Mouse (Mus musculus): ENCODE measurements at regions not wholly inside any gene's neighbourhood (a gene's known extent, or its start where the extent isn't known, plus 50 kb on each side); places are given as distances from the start of the nearest gene placed in this dataset.

DNA sequence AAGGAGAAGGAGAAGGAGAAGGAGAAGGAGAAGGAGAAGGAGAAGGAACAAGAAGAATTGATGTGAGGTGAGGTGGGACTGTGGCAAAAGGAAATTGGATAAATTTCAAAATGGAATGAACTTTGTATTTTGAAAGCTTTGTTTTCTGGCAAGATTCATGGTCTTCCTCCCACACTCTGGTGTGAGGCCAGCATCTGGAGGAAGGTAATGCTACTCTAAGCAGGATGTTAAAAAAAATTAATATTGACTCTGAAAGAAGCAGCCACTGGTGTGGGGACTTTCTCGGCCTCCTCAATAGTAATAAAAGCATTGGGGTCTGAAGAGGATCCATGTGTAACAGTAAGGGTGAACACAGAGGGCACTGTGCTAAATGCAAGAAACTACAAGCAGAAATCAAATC lies 59.4 kb upstream of the Cyp1b1 start:
- Histone ChIP-seq H3K27ac (ENCODE audit: low read depth) (no peak overlapping the region), H3K4me3 (ENCODE audit: low read depth, low read length) (no peak overlapping the region), H3K9me3 (replicated peaks; ENCODE audit: control insufficient read depth, low read length) (no peaks in the 10 kb centered on the region), H3K4me1 (ENCODE audit: control insufficient read depth, insufficient read depth) (no peaks in the 10 kb centered on the region; the same call in 1 of the 2 replicates), H3K27me3 (ENCODE audit: control insufficient read depth, insufficient read depth, low read length) (no peaks in the 10 kb centered on the region), H3K36me3 (replicated peaks; ENCODE audit: control insufficient read depth, insufficient read depth, low read length) (no peaks in the 10 kb centered on the region), H3K9ac (replicated peaks; ENCODE audit: low read depth, low read length) (no peak overlapping the region), H3K4me2 (ENCODE audit: low read depth, low read length) (no peak overlapping the region)
- no peak for TF ChIP-seq EP300 (IDR thresholded peaks at IDR 0.05; ENCODE audit: low read depth)
- no peak for TF ChIP-seq CTCF (IDR thresholded peaks at IDR 0.05; ENCODE audit: low read depth)
- WGBS = 59% methylated on average over 1 of the region's 1 CpGs
- DNase-seq (ENCODE audit: low spot score) (no peak), ATAC-seq (ENCODE audit: insufficient read depth, low read depth) (no peak)

DNA sequence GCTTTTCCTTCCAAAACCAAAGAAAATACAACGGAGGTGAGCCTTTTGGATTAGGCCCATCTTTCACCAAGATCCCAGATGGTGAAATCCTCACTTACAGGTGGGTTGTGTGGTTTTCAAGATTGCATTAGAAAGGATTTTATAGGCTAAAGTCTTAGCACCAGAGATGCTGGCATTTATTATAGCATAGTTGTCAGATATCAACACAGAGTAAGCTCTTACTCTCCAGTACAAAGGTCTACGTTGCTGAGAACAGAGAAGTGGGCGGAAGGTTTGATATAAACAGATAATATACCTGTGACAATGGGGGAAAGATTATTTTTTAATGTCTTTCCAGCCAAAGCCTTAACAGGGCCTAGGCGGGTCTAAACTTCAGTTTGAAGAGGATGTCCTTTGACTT lies 57.4 kb upstream of the Cyp1b1 start:
- no peaks in the 10 kb centered on the region; the same call in 1 of the 2 replicates for H3K4me1 ChIP-seq (ENCODE audit: control insufficient read depth, insufficient read depth)
- no peak overlapping the region for H3K9ac ChIP-seq (replicated peaks; ENCODE audit: low read depth, low read length)
- H3K4me3 ChIP-seq (ENCODE audit: low read depth, low read length) = no peak overlapping the region
- 73% methylated on average over 4 of the region's 4 CpGs for WGBS
- no peak overlapping the region for H3K27ac ChIP-seq (ENCODE audit: low read depth)
- no peaks in the 10 kb centered on the region for H3K9me3 ChIP-seq (replicated peaks; ENCODE audit: control insufficient read depth, low read length)
- H3K27me3 ChIP-seq (ENCODE audit: control insufficient read depth, insufficient read depth, low read length) = no peaks in the 10 kb centered on the region
- ATAC-seq (ENCODE audit: insufficient read depth, low read depth) (no peak), DNase-seq (ENCODE audit: low spot score) (no peak)
- no peak for TF ChIP-seq CTCF (IDR thresholded peaks at IDR 0.05; ENCODE audit: low read depth)
- TF ChIP-seq EP300 (IDR thresholded peaks at IDR 0.05; ENCODE audit: low read depth) = no peak
- H3K4me2 ChIP-seq (ENCODE audit: low read depth, low read length) = no peak overlapping the region
- H3K36me3 ChIP-seq (replicated peaks; ENCODE audit: control insufficient read depth, insufficient read depth, low read length) = no peaks in the 10 kb centered on the region

DNA sequence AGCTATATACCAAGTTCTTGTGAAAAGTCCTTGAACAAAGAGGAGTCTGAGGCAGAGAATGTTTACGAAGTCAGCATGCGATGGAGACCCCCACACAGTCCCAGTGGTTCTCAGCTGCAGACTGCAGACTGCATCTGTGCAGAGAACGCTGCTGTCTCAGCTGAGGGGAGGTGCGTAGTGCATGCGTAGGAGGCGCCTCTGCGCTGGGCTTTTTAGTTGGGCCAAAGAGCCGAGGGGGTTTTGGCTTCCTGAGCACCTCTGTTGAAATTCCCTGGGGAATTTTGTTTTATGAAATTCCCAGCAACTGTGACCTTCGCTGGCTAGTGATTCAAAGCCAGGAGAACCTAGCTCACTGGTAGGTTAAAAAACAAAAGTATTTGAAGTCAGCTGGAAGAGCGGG lies 56.9 kb upstream of the Cyp1b1 start:
- H3K4me1 ChIP-seq (ENCODE audit: control insufficient read depth, insufficient read depth) = no peaks in the 10 kb centered on the region; the same call in 1 of the 2 replicates
- ATAC-seq (ENCODE audit: insufficient read depth, low read depth) = no peak
- DNase-seq (ENCODE audit: low spot score) = no peak
- no peak overlapping the region for H3K4me2 ChIP-seq (ENCODE audit: low read depth, low read length)
- no peaks in the 10 kb centered on the region for H3K9me3 ChIP-seq (replicated peaks; ENCODE audit: control insufficient read depth, low read length)
- H3K27me3 ChIP-seq (ENCODE audit: control insufficient read depth, insufficient read depth, low read length) = no peaks in the 10 kb centered on the region
- no peak overlapping the region for H3K27ac ChIP-seq (ENCODE audit: low read depth)
- WGBS = 43% methylated on average over 10 of the region's 10 CpGs
- no peak overlapping the region for H3K9ac ChIP-seq (replicated peaks; ENCODE audit: low read depth, low read length)
- TF ChIP-seq EP300 (IDR thresholded peaks at IDR 0.05; ENCODE audit: low read depth) = no peak
- no peak for TF ChIP-seq CTCF (IDR thresholded peaks at IDR 0.05; ENCODE audit: low read depth)
- no peaks in the 10 kb centered on the region for H3K36me3 ChIP-seq (replicated peaks; ENCODE audit: control insufficient read depth, insufficient read depth, low read length)
- no peak overlapping the region for H3K4me3 ChIP-seq (ENCODE audit: low read depth, low read length)

DNA sequence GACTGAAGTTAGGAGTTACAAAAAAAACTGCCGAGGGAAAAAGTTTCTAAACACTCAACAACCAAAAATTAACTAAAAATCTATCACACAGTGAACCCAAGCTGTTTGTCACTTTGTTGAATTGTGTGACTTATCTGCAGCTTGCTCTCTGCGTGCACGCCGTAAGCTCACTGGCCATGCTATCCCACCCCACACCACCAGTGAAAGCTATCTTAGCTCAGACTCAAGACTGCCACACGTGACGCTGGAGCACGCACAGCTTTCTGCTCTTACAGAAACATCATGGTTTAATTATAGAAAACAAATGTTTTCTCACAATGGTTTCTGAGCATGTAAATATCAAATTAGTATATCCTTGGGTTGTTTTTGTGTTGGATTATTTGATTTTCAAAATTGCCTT lies 56.0 kb upstream of the Cyp1b1 start:
- no peaks in the 10 kb centered on the region; the same call in 1 of the 2 replicates for H3K4me1 ChIP-seq (ENCODE audit: control insufficient read depth, insufficient read depth)
- no peak overlapping the region for H3K27ac ChIP-seq (ENCODE audit: low read depth)
- no peak for TF ChIP-seq CTCF (IDR thresholded peaks at IDR 0.05; ENCODE audit: low read depth)
- TF ChIP-seq EP300 (IDR thresholded peaks at IDR 0.05; ENCODE audit: low read depth) = no peak
- ATAC-seq (ENCODE audit: insufficient read depth, low read depth) (no peak), DNase-seq (ENCODE audit: low spot score) (no peak)
- H3K27me3 ChIP-seq (ENCODE audit: control insufficient read depth, insufficient read depth, low read length) = no peaks in the 10 kb centered on the region
- H3K4me3 ChIP-seq (ENCODE audit: low read depth, low read length) = no peak overlapping the region
- no peak overlapping the region for H3K9ac ChIP-seq (replicated peaks; ENCODE audit: low read depth, low read length)
- H3K9me3 ChIP-seq (replicated peaks; ENCODE audit: control insufficient read depth, low read length) = no peaks in the 10 kb centered on the region
- 84% methylated on average over 7 of the region's 7 CpGs for WGBS
- no peak overlapping the region for H3K4me2 ChIP-seq (ENCODE audit: low read depth, low read length)
- H3K36me3 ChIP-seq (replicated peaks; ENCODE audit: control insufficient read depth, insufficient read depth, low read length) = no peaks in the 10 kb centered on the region

DNA sequence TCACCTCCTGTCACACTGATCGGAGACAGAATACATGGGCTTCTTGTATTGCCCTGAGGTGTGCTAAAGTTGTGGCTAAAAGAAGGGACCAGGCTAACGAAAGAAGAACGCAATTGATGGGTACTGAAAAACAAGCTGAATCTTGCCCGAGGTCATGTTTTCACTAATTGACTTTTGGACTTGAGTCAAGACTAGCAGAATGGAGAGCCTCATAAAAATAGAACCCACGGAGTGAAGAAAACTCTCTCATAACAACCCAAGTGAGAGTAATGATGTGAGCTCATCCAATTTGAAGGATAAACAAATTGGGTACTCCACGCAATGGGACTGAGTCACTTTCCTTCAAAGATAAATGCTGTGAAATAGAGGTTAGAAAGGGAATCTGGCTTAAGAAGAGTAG lies 55.0 kb upstream of the Cyp1b1 start:
- no peaks in the 10 kb centered on the region; the same call in 1 of the 2 replicates for H3K4me1 ChIP-seq (ENCODE audit: control insufficient read depth, insufficient read depth)
- no peak overlapping the region for H3K9ac ChIP-seq (replicated peaks; ENCODE audit: low read depth, low read length)
- no peak for ATAC-seq (ENCODE audit: insufficient read depth, low read depth)
- TF ChIP-seq CTCF (IDR thresholded peaks at IDR 0.05; ENCODE audit: low read depth) (no peak), EP300 (IDR thresholded peaks at IDR 0.05; ENCODE audit: low read depth) (no peak)
- WGBS = 69% methylated on average over 6 of the region's 6 CpGs
- no peak for DNase-seq (ENCODE audit: low spot score)
- no peak overlapping the region for H3K27ac ChIP-seq (ENCODE audit: low read depth)
- H3K4me2 ChIP-seq (ENCODE audit: low read depth, low read length) = no peak overlapping the region
- H3K9me3 ChIP-seq (replicated peaks; ENCODE audit: control insufficient read depth, low read length) = no peaks in the 10 kb centered on the region
- H3K4me3 ChIP-seq (ENCODE audit: low read depth, low read length) = no peak overlapping the region
- H3K36me3 ChIP-seq (replicated peaks; ENCODE audit: control insufficient read depth, insufficient read depth, low read length) = no peaks in the 10 kb centered on the region
- no peaks in the 10 kb centered on the region for H3K27me3 ChIP-seq (ENCODE audit: control insufficient read depth, insufficient read depth, low read length)

DNA sequence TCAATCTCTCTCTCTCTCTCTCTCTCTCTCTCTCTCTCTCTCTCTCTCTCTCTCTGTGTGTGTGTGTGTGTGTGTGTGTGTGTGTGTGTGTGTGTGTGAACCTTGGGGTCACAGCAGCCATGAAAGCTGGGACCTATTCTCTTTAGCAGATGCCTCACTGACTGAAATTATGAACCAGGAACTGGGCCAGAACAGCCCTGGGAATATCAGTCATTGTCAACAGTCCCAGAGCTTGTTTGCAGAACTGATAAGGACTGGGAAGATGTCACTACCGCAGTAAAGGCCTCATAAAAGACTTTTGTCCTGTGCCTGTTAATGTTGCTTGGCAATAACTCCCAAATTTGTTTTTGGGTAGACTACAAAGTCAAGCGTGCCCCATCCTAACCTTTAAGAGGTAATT lies 53.2 kb upstream of the Cyp1b1 start:
- DNase-seq (ENCODE audit: low spot score) = no peak

More for the DNA sequence above, 53.2 kb upstream of the Cyp1b1 start:
- Histone ChIP-seq H3K9ac (replicated peaks; ENCODE audit: low read depth, low read length) (no peak overlapping the region), H3K9me3 (replicated peaks; ENCODE audit: control insufficient read depth, low read length) (no peaks in the 10 kb centered on the region), H3K4me1 (ENCODE audit: control insufficient read depth, insufficient read depth) (no peaks in the 10 kb centered on the region), H3K36me3 (replicated peaks; ENCODE audit: control insufficient read depth, insufficient read depth, low read length) (no peaks in the 10 kb centered on the region), H3K4me3 (ENCODE audit: low read depth, low read length) (no peak overlapping the region), H3K4me2 (ENCODE audit: low read depth, low read length) (no peak overlapping the region), H3K27me3 (ENCODE audit: control insufficient read depth, insufficient read depth, low read length) (no peaks in the 10 kb centered on the region), H3K27ac (ENCODE audit: low read depth) (no peak overlapping the region)
- no peak for TF ChIP-seq CTCF (IDR thresholded peaks at IDR 0.05; ENCODE audit: low read depth)
- no peak for TF ChIP-seq EP300 (IDR thresholded peaks at IDR 0.05; ENCODE audit: low read depth)
- 48% methylated on average over 2 of the region's 2 CpGs for WGBS
- no peak for ATAC-seq (ENCODE audit: insufficient read depth, low read depth)
